Mouse (Mus musculus): ENCODE results near the gene Rnase1. TPM values are rescaled to one million over a fixed set of nuclear protein-coding genes. Genes with fewer than 3 reads are reported as not detected.
"Not testable (repeated sequence)": the region's sequence is repeated elsewhere in the genome, so short reads cannot be mapped to it uniquely, and the experiment has no call there.

Gene Rnase1
- polyA plus RNA-seq, 1 experiment from 2014 or later = not detected

DNA sequence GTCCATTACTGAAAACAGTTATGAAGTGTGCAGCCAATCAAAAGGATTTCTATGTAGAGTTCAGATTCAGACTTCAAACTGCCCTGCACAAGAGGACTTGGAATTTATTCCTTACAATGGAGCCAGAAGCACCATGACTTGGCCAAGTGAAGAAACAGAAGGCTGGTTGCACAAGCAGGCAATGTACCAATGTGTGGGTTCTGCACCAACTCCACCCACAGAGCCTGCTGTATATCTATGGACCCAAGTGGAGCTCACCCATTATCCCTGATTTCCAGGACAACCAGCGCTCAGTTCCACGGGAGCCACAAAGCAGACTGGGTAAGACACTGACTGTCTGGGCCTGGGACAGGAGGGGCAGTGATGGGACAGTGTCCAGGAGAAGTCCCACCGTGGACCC lies 15.4 kb upstream of the Rnase1 start, which contains the start of gene Rnase2b:
Rnase2b (plus strand) TSS at position 285 of the 400 bp plus-strand sequence.
- ATAC-seq (ENCODE audit: low FRiP score); H3K9me3 ChIP-seq (ENCODE audit: control insufficient read depth, low read length); H3K27ac ChIP-seq (ENCODE audit: low read depth, low read length); H3K4me3 ChIP-seq (ENCODE audit: low read depth, low read length); DNase-seq (ENCODE audit: low spot score); H3K4me2 ChIP-seq (replicated peaks; ENCODE audit: low read depth, low read length); H3K9ac ChIP-seq (ENCODE audit: low read depth, low read length); H3K36me3 ChIP-seq (ENCODE audit: control insufficient read depth, insufficient read depth, low read length); H3K4me1 ChIP-seq (replicated peaks; ENCODE audit: control insufficient read depth, insufficient read depth, low read length); H3K27me3 ChIP-seq (ENCODE audit: control insufficient read depth, insufficient read depth, low read length): not testable (repeated sequence)
- 90% methylated on average over 3 of the region's 3 CpGs for WGBS

DNA sequence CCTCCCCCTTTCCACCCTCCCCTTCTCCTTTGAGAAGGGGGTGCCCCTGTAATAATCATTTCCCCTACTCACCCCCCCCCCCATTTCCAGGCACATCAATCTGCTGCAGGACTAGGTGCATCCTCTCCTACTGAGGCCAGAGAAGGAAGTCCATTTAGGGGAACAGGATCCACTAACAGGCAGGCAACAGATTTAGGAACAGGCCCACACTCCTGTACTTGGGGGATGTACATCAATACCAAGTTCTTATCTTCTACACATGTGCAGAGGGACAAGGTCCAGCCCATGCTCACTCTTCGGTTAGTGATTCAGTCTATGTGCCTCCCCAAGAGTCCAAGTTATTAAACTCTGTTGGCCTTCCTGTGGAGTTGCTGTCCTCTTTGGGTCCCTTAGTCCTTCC lies 10.5 kb upstream of the Rnase1 start:
- ATAC-seq (ENCODE audit: low FRiP score) = no peak
- no peaks in the 10 kb centered on the region for H3K9me3 ChIP-seq (ENCODE audit: control insufficient read depth, low read length)
- H3K27ac ChIP-seq (ENCODE audit: low read depth, low read length) = no peak overlapping the region
- no peak overlapping the region for H3K9ac ChIP-seq (ENCODE audit: low read depth, low read length)
- no peaks in the 10 kb centered on the region for H3K27me3 ChIP-seq (ENCODE audit: control insufficient read depth, insufficient read depth, low read length)
- no peak overlapping the region for H3K4me2 ChIP-seq (replicated peaks; ENCODE audit: low read depth, low read length)
- no peak for DNase-seq (ENCODE audit: low spot score)
- WGBS = 100% methylated on average over 1 of the region's 1 CpGs
- no peak overlapping the region for H3K4me3 ChIP-seq (ENCODE audit: low read depth, low read length)
- no peaks in the 10 kb centered on the region for H3K36me3 ChIP-seq (ENCODE audit: control insufficient read depth, insufficient read depth, low read length)
- no peaks in the 10 kb centered on the region for H3K4me1 ChIP-seq (replicated peaks; ENCODE audit: control insufficient read depth, insufficient read depth, low read length)

DNA sequence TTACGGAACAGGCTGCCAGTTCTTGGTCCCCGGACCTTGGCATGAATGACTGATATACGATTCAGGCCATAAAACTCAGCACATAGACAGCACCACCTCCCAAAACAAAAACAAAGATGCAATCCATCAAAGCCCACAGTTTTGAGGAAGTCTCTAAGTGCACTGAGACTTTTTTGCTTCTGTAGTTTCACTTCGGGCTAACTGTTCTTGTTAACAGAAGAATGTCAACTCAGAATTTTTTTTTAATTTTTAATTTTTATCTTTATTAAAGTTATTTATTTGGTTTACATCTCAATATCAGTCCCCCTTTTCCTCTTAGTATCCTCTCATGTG lies 10.1 kb upstream of the Rnase1 start:
- WGBS = 68% methylated on average over 4 of the region's 4 CpGs
- ATAC-seq (ENCODE audit: low FRiP score) (no peak), DNase-seq (ENCODE audit: low spot score) (no peak)
- Histone ChIP-seq H3K27me3 (ENCODE audit: control insufficient read depth, insufficient read depth, low read length) (no peaks in the 10 kb centered on the region), H3K4me2 (replicated peaks; ENCODE audit: low read depth, low read length) (no peak overlapping the region), H3K9ac (ENCODE audit: low read depth, low read length) (no peak overlapping the region), H3K36me3 (ENCODE audit: control insufficient read depth, insufficient read depth, low read length) (no peaks in the 10 kb centered on the region), H3K4me1 (replicated peaks; ENCODE audit: control insufficient read depth, insufficient read depth, low read length) (no peaks in the 10 kb centered on the region), H3K4me3 (ENCODE audit: low read depth, low read length) (no peak overlapping the region), H3K9me3 (ENCODE audit: control insufficient read depth, low read length) (no peaks in the 10 kb centered on the region), H3K27ac (ENCODE audit: low read depth, low read length) (no peak overlapping the region)

DNA sequence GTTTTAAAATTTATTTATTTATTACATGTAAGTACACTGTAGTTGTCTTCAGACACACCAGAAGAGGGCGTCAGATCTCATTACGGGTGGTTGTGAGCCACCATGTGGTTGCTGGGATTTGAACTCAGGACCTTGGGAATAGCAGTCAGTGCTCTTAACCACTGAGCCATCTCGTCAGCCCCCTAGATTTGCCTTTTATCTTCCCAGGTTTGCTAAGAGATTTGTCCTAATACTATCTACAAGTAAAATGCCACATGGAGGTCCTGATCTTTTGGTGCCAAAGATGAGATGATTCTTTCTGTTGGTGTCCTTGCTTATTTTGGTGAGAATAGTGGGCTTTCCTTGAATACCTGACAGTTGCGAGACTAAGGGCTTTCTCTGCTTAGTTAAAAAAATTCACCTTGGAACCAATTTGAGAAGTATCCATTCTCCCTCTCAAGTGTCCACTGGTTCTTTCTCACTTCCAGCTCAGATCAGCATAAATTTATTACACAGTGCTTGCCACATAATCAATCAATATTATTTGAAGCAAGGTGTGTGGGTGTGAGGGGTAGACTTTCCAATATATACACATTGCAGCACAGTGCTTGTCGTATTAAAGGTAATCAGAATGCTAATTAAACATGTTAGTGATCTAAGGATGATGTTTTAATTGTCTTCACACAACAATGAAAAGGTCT lies 9.6 kb upstream of the Rnase1 start:
- H3K27me3 ChIP-seq (ENCODE audit: control insufficient read depth, insufficient read depth, low read length) = no peaks in the 10 kb centered on the region
- H3K4me2 ChIP-seq (replicated peaks; ENCODE audit: low read depth, low read length) = no peak overlapping the region
- H3K27ac ChIP-seq (ENCODE audit: low read depth, low read length) = no peak overlapping the region
- no peaks in the 10 kb centered on the region for H3K4me1 ChIP-seq (replicated peaks; ENCODE audit: control insufficient read depth, insufficient read depth, low read length)
- H3K36me3 ChIP-seq (ENCODE audit: control insufficient read depth, insufficient read depth, low read length) = no peaks in the 10 kb centered on the region
- DNase-seq (ENCODE audit: low spot score) (no peak), ATAC-seq (ENCODE audit: low FRiP score) (no peak)
- 87% methylated on average over 5 of the region's 5 CpGs for WGBS
- H3K9me3 ChIP-seq (ENCODE audit: control insufficient read depth, low read length) = no peaks in the 10 kb centered on the region
- no peak overlapping the region for H3K4me3 ChIP-seq (ENCODE audit: low read depth, low read length)
- no peak overlapping the region for H3K9ac ChIP-seq (ENCODE audit: low read depth, low read length)

DNA sequence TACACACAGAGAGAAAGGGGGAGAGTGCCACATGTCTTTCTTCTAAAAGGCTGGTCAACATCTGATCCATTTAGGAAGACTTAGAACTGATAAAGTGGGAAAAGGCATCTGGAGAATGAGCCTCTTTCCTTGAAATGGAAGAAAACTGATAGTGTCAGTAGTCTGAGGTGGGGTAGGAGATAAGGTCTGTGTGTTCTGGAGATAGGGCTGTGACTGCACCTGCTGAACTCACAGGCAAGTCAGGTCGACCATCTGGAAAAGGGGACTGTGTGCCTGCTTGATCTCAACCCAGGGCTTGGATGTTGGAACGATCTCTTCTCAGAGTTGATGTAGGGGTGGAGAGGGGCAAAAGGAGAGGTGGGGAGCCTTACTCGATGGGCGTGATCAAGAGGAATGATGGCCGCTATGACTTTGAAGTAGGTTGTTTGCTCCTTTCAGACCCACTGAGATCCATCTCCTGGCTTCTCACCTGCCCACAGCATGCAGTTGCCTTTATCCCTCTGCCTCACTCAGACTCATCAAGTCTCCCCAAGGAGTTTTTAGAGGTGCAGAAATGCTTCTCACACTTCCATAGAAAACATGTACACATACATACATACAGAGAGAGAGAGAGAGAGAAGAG lies 5.8 kb upstream of the Rnase1 start:
- 85% methylated on average over 5 of the region's 5 CpGs for WGBS
- H3K4me1 ChIP-seq (replicated peaks; ENCODE audit: control insufficient read depth, insufficient read depth, low read length) = no peaks in the 10 kb centered on the region
- H3K9me3 ChIP-seq (ENCODE audit: control insufficient read depth, low read length) = no peaks in the 10 kb centered on the region
- no peaks in the 10 kb centered on the region for H3K36me3 ChIP-seq (ENCODE audit: control insufficient read depth, insufficient read depth, low read length)
- H3K27ac ChIP-seq (ENCODE audit: low read depth, low read length) = no peak overlapping the region
- DNase-seq (ENCODE audit: low spot score) (no peak), ATAC-seq (ENCODE audit: low FRiP score) (no peak)
- H3K4me3 ChIP-seq (ENCODE audit: low read depth, low read length) = no peak overlapping the region
- H3K27me3 ChIP-seq (ENCODE audit: control insufficient read depth, insufficient read depth, low read length) = no peaks in the 10 kb centered on the region
- no peak overlapping the region for H3K9ac ChIP-seq (ENCODE audit: low read depth, low read length)
- H3K4me2 ChIP-seq (replicated peaks; ENCODE audit: low read depth, low read length) = no peak overlapping the region

DNA sequence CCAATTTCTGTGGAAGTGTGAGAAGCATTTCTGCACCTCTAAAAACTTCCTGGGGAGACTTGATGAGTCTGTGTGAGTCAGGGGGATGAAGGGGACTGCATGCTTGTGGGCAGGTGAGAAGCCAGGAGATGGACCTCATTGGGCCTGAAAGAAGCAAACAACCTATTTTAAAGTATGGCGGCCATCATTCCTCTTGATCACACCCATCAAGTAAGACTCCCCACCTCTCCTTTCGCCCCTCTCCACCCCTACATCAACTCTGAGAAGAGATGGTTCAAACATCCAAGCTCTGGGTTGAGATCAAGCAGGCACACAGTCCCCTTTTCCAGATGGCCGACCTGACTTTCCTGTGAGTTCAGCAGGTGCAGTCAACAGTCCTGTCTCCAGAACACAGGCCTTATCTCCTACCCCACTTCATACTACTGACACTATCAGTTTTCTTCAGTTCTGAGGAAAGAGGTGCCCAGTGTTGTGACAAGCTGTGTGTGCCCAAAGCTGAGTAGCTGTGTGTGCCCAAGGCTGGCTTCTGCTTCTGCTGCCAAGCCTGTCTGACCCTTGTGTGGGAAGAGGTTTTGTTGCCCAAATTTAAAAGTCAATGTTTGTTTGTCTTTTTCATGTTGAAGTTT lies 3.7 kb upstream of the Rnase1 start:
- Histone ChIP-seq H3K36me3 (ENCODE audit: control insufficient read depth, insufficient read depth, low read length) (no peaks in the 10 kb centered on the region), H3K27ac (ENCODE audit: low read depth, low read length) (no peak overlapping the region), H3K4me2 (replicated peaks; ENCODE audit: low read depth, low read length) (no peak overlapping the region), H3K4me3 (ENCODE audit: low read depth, low read length) (no peak overlapping the region), H3K9ac (ENCODE audit: low read depth, low read length) (no peak overlapping the region), H3K27me3 (ENCODE audit: control insufficient read depth, insufficient read depth, low read length) (no peaks in the 10 kb centered on the region), H3K4me1 (replicated peaks; ENCODE audit: control insufficient read depth, insufficient read depth, low read length) (no peaks in the 10 kb centered on the region), H3K9me3 (ENCODE audit: control insufficient read depth, low read length) (no peaks in the 10 kb centered on the region)
- WGBS = 92% methylated on average over 3 of the region's 3 CpGs
- DNase-seq (ENCODE audit: low spot score) (no peak), ATAC-seq (ENCODE audit: low FRiP score) (no peak)

DNA sequence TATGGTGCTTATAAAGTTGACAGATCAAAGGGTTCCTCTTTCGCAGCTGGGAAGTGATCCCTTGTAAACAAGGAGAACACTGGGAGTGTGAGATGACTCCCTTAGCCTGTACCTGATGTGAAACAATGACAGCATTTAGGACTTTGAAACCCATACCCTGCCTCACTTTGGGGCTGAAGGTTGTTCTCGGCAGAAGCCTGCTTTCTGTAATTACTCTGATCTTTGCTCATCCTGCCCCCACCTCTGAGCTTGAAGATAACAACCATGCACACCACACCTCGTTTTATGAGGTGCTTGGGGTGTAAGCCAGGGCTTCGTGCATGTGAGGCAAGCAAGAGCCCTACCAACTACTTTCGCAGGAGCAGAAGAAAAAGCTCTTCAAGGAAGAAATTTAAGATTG lies 2.6 kb upstream of the Rnase1 start:
- Histone ChIP-seq H3K9me3 (ENCODE audit: control insufficient read depth, low read length) (no peaks in the 10 kb centered on the region), H3K4me3 (ENCODE audit: low read depth, low read length) (no peak overlapping the region), H3K4me2 (replicated peaks; ENCODE audit: low read depth, low read length) (no peak overlapping the region), H3K9ac (ENCODE audit: low read depth, low read length) (no peak overlapping the region), H3K36me3 (ENCODE audit: control insufficient read depth, insufficient read depth, low read length) (no peaks in the 10 kb centered on the region), H3K27me3 (ENCODE audit: control insufficient read depth, insufficient read depth, low read length) (no peaks in the 10 kb centered on the region), H3K27ac (ENCODE audit: low read depth, low read length) (no peak overlapping the region), H3K4me1 (replicated peaks; ENCODE audit: control insufficient read depth, insufficient read depth, low read length) (no peaks in the 10 kb centered on the region)
- 71% methylated on average over 5 of the region's 5 CpGs for WGBS
- DNase-seq (ENCODE audit: low spot score) = no peak
- no peak for ATAC-seq (ENCODE audit: low FRiP score)

DNA sequence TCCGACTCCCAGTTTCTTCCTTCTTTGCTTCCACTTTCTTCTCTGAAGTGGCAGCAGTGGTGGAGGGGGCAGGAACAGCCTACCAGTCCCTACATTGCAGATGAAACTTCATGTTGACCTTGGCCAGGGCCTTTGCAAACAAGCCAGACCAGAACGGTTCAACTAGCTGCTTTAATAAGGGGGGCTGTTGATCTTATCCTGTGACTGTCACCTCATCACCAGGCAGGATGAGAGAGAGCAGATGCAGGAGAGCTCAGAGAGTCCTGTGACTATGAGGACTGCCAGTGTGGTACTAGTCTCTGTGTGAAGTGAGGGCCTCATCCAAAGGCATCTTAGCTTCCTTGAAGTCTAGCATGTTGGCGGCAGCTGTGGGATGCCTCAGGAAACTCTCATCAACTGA lies 1.4 kb upstream of the Rnase1 start:
- no peak overlapping the region for H3K4me3 ChIP-seq (ENCODE audit: low read depth, low read length)
- no peaks in the 10 kb centered on the region for H3K9me3 ChIP-seq (ENCODE audit: control insufficient read depth, low read length)
- H3K27me3 ChIP-seq (ENCODE audit: control insufficient read depth, insufficient read depth, low read length) = no peaks in the 10 kb centered on the region
- no peak overlapping the region for H3K27ac ChIP-seq (ENCODE audit: low read depth, low read length)
- 61% methylated on average over 3 of the region's 3 CpGs for WGBS
- H3K9ac ChIP-seq (ENCODE audit: low read depth, low read length) = no peak overlapping the region
- DNase-seq (ENCODE audit: low spot score) (no peak), ATAC-seq (ENCODE audit: low FRiP score) (no peak)
- H3K4me1 ChIP-seq (replicated peaks; ENCODE audit: control insufficient read depth, insufficient read depth, low read length) = no peaks in the 10 kb centered on the region
- H3K36me3 ChIP-seq (ENCODE audit: control insufficient read depth, insufficient read depth, low read length) = no peaks in the 10 kb centered on the region
- H3K4me2 ChIP-seq (replicated peaks; ENCODE audit: low read depth, low read length) = no peak overlapping the region

DNA sequence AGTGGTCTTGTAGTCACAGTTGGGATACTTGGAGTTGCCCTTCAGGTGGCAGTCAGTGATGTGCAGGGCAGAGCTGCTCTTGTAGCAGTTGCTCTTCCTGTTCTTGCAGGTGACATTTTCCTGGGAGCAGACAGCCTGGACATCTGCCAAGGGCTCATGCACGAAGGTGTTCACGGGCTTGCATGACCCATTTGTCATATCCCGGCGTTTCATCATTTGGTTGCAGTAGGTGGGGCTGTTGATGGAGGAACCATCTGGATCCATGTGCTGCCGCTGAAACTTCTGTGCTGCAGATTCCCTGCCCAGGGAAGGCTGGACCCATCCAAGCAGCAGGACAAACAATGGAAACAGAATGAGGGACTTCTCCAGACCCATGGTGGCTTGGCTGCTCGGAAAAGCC lies 1.1 kb downstream of the Rnase1 start:
- H3K36me3 ChIP-seq (ENCODE audit: control insufficient read depth, insufficient read depth, low read length) = no peaks in the 10 kb centered on the region
- no peak for ATAC-seq (ENCODE audit: low FRiP score)
- no peaks in the 10 kb centered on the region for H3K4me1 ChIP-seq (replicated peaks; ENCODE audit: control insufficient read depth, insufficient read depth, low read length)
- no peaks in the 10 kb centered on the region for H3K9me3 ChIP-seq (ENCODE audit: control insufficient read depth, low read length)
- no peak overlapping the region for H3K9ac ChIP-seq (ENCODE audit: low read depth, low read length)
- no peak overlapping the region for H3K4me2 ChIP-seq (replicated peaks; ENCODE audit: low read depth, low read length)
- no peak for DNase-seq (ENCODE audit: low spot score)
- H3K27me3 ChIP-seq (ENCODE audit: control insufficient read depth, insufficient read depth, low read length) = no peaks in the 10 kb centered on the region
- no peak overlapping the region for H3K4me3 ChIP-seq (ENCODE audit: low read depth, low read length)
- WGBS = 83% methylated on average over 6 of the region's 6 CpGs
- no peak overlapping the region for H3K27ac ChIP-seq (ENCODE audit: low read depth, low read length)

Data from hindbrain, embryonic 11.5 days (tissue).